Mouse (Mus musculus) gastrocnemius, adult 8-10 months (tissue): ENCODE data around the gene Dennd1a. TPM values are rescaled to one million over a fixed set of nuclear protein-coding genes. Genes with fewer than 3 reads are reported as not detected.

ENCODE experiments used
- DNase-seq, 2 experiments: peaks; one replicate each; pipeline ENCODE4 v3.0.0; 2022; ENCODE audit warnings: low spot score in 2 of 2
- total RNA-seq, 4 experiments: library from RNA; stranded (reverse); gene quantifications; 2 replicates each; pipeline ENCODE4 v1.2.4; 2022

The Dennd1a gene
- total RNA-seq, 4 experiments from 2014 or later: 33.8 to 40.0 (median 37.8) TPM

- DNase-seq: no peak
These were observed 505.8 kb downstream of the Dennd1a start for GRCm38 (mm10) chr2:37781421-37781820.

- no peak for DNase-seq
These were observed 506.8 kb downstream of the Dennd1a start for GRCm38 (mm10) chr2:37780270-37780929.

GRCm38 (mm10) chr2:37777958-37778720 is 509.1 kb downstream of the Dennd1a start:
- no peak for DNase-seq

GRCm38 (mm10) chr2:37776611-37777411 is 510.4 kb downstream of the Dennd1a start:
- DNase-seq: no peak

- no peak for DNase-seq
These were observed 511.2 kb downstream of the Dennd1a start, which contains the start of gene Crb2 for GRCm38 (mm10) chr2:37776016-37776415. TSS of gene Crb2 (plus strand) at chr2:37776249.

- no peak for DNase-seq
These were observed 512.6 kb downstream of the Dennd1a start for GRCm38 (mm10) chr2:37774571-37774970.

GRCm38 (mm10) chr2:37771618-37772285 is 515.4 kb downstream of the Dennd1a start:
- peak; percentile 78 for DNase-seq

- DNase-seq: no peak
These were observed 517.4 kb downstream of the Dennd1a start for GRCm38 (mm10) chr2:37769793-37770192.

GRCm38 (mm10) chr2:37768903-37769302 is 518.3 kb downstream of the Dennd1a start:
- peak; percentile 67 to 77 for DNase-seq

- DNase-seq: no peak
These were observed 519.5 kb downstream of the Dennd1a start for GRCm38 (mm10) chr2:37767739-37768138.

GRCm38 (mm10) chr2:37767080-37767547 is 520.1 kb downstream of the Dennd1a start:
- DNase-seq: peak in 1 of 2 experiments; percentile 48

GRCm38 (mm10) chr2:37766027-37766761 is 521.0 kb downstream of the Dennd1a start:
- no peak for DNase-seq

GRCm38 (mm10) chr2:37765082-37765483 is 522.1 kb downstream of the Dennd1a start:
- DNase-seq: no peak

GRCm38 (mm10) chr2:37764514-37764913 is 522.7 kb downstream of the Dennd1a start:
- DNase-seq: no peak

- no peak for DNase-seq
These were observed 523.6 kb downstream of the Dennd1a start for GRCm38 (mm10) chr2:37763638-37764037.

GRCm38 (mm10) chr2:37760633-37761032 is 526.6 kb downstream of the Dennd1a start:
- no peak for DNase-seq

GRCm38 (mm10) chr2:37758343-37759015 is 528.7 kb downstream of the Dennd1a start:
- DNase-seq: no peak

- DNase-seq: no peak
These were observed 529.4 kb downstream of the Dennd1a start for GRCm38 (mm10) chr2:37757784-37758183.

GRCm38 (mm10) chr2:37757016-37757415 is 530.2 kb downstream of the Dennd1a start:
- no peak for DNase-seq
